Mouse (Mus musculus) lung, embryonic 16.5 days (tissue): Measurements from ENCODE around the gene Cdk19. TPM values are rescaled to one million over a fixed set of nuclear protein-coding genes. Genes with fewer than 3 reads are reported as not detected.

Experiments used
- ATAC-seq: fragments of 200-750 bp; cut with Nextera tagmentation; 2 replicates; pipeline ENCODE4 v1.8.0; 2017; ENCODE audit warnings: low read depth, mild to moderate bottlenecking, moderate library complexity
- H3K27ac ChIP-seq: fragments of 300-500 bp; sonication (generic); 2 replicates; pipeline ENCODE4 v1.5.1; 2014; ENCODE audit warnings: mild to moderate bottlenecking, control low read depth, low read length
- H3K27me3 ChIP-seq: fragments of 300-500 bp; sonication (generic); 2 replicates; pipeline ENCODE4 v1.6.1; 2014; ENCODE audit warnings: low read depth, low read length, mixed read lengths; ENCODE audit not compliant: control insufficient read depth, insufficient read depth
- H3K36me3 ChIP-seq: fragments of 300-500 bp; sonication (generic); 2 replicates; pipeline ENCODE4 v1.6.1; 2014; ENCODE audit warnings: low read length; ENCODE audit not compliant: control insufficient read depth, insufficient read depth
- H3K4me1 ChIP-seq: fragments of 300-500 bp; sonication (generic); replicated peaks from 2 replicates; pipeline ENCODE4 v1.6.1; 2014; ENCODE audit warnings: low read length, mixed read lengths; ENCODE audit not compliant: control insufficient read depth, insufficient read depth
- H3K4me2 ChIP-seq: fragments of 300-500 bp; sonication (generic); 2 replicates; pipeline ENCODE4 v1.6.1; 2014; ENCODE audit warnings: low read depth, low read length, control low read depth
- H3K4me3 ChIP-seq: fragments of 300-500 bp; sonication (generic); 2 replicates; pipeline ENCODE4 v1.5.1; 2014; ENCODE audit warnings: mild to moderate bottlenecking, low read length, control low read depth
- H3K9ac ChIP-seq: fragments of 300-500 bp; sonication (generic); 2 replicates; pipeline ENCODE4 v1.6.1; 2014; ENCODE audit warnings: low read length, control low read depth
- H3K9me3 ChIP-seq: fragments of 300-500 bp; sonication (generic); 2 replicates; pipeline ENCODE4 v1.6.1; 2016; ENCODE audit warnings: low read length; ENCODE audit not compliant: control insufficient read depth
- WGBS: fragments of 180-500 bp; shearing (Covaris S2); extraction: QIAGEN DNeasy Blood & Tissue Kit; methylation state at CpG from one replicate; pipeline ENCODE4 v1.1.7; 2014; 5-methylcytosine and 5-hydroxymethylcytosine counted together
- polyA plus RNA-seq: library from polyadenylated mRNA; unstranded; fragments of >200 nt; fragmentation: Nextera tagmentation; extraction: Ambion mirVana; gene quantifications from 2 replicates; pipeline ENCODE4 v1.2.1, GENCODE M21; 2015

The Cdk19 gene
- polyA plus RNA-seq, 1 experiment from 2014 or later, result 9.8 TPM

- no peak for ATAC-seq
- H3K9ac ChIP-seq, result no peak overlapping the region
- H3K27ac ChIP-seq, result no peak overlapping the region
- H3K4me3 ChIP-seq, result no peak overlapping the region
- H3K27me3 ChIP-seq, result no peaks in the 10 kb centered on the region
- H3K4me2 ChIP-seq, result no peak overlapping the region
- H3K9me3 ChIP-seq, result no peaks in the 10 kb centered on the region
- peaks cover 10% of the 10 kb centered on the region; the same call in 1 of the 2 replicates for H3K4me1 ChIP-seq
- no peaks in the 10 kb centered on the region for H3K36me3 ChIP-seq
- 81% methylated on average over 5 of the region's 5 CpGs for WGBS
Measured at GRCm38 (mm10) chr10:40364642-40365361, 25.4 kb downstream of the Cdk19 start.

GRCm38 (mm10) chr10:40365991-40366390 lies 26.6 kb downstream of the Cdk19 start:
- ATAC-seq, result no peak
- Histone ChIP-seq H3K36me3 (no peaks in the 10 kb centered on the region), H3K4me3 (no peak overlapping the region), H3K9me3 (no peaks in the 10 kb centered on the region), H3K27ac (no peak overlapping the region), H3K4me1 (peaks cover 12% of the 10 kb centered on the region; the same call in 1 of the 2 replicates), H3K4me2 (no peak overlapping the region), H3K27me3 (no peaks in the 10 kb centered on the region), H3K9ac (no peak overlapping the region)
- 62% methylated on average over 2 of the region's 2 CpGs for WGBS

DNA sequence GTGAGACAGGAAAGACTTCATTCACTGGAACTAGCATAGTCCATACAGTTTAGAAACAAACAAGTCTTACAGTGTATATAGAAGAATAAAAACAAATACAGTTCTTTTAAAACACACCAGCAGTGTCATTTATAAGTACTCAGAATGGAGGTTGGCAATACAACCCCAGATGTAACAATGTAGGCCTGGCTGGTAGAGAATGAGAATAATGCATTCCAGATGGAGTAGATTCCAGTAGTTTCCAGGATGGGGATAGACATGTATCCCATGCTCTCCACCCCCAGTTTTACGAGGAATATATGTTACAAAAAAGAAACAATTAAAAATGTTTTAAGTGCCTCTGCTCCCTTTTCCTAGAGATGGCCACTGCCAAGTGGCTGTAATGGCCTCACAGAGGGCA lies 29.2 kb downstream of the Cdk19 start:
- H3K4me2 ChIP-seq, result no peak overlapping the region
- WGBS, result 85% methylated on average over 1 of the region's 1 CpGs
- H3K9ac ChIP-seq, result no peak overlapping the region
- no peak for ATAC-seq
- H3K4me3 ChIP-seq, result no peak overlapping the region
- no peaks in the 10 kb centered on the region for H3K36me3 ChIP-seq
- H3K4me1 ChIP-seq, result peaks cover 12% of the 10 kb centered on the region
- no peaks in the 10 kb centered on the region for H3K9me3 ChIP-seq
- H3K27me3 ChIP-seq, result no peaks in the 10 kb centered on the region
- H3K27ac ChIP-seq, result no peak overlapping the region

DNA sequence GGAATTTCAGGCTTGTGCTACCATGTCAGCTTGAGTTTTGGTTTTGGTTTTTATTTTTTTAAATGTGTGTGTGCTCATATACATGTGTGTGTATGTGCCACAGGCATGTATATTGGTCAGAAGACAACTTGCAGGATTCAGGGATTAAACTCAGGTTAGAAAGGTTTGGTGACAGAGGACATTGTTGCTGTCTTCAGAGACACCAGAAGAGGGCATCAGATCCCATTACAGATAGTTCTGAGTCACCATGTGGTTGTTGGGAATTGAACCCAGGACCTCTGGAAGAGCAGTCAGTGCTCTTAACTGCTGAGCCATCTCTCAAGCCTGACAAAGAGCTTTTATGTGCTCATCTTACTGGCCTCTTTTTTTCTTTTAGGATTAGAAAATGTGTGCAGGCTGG lies 30.8 kb downstream of the Cdk19 start:
- no peak for ATAC-seq
- H3K27ac ChIP-seq, result no peak overlapping the region
- H3K36me3 ChIP-seq, result no peaks in the 10 kb centered on the region
- no peak overlapping the region for H3K4me3 ChIP-seq
- peaks cover 10% of the 10 kb centered on the region for H3K4me1 ChIP-seq
- no peak overlapping the region for H3K9ac ChIP-seq
- no peak overlapping the region for H3K4me2 ChIP-seq
- H3K27me3 ChIP-seq, result no peaks in the 10 kb centered on the region
- no peaks in the 10 kb centered on the region for H3K9me3 ChIP-seq

GRCm38 (mm10) chr10:40371184-40371913 lies 32.0 kb downstream of the Cdk19 start:
- Histone ChIP-seq H3K4me2 (peak overlapping the region; percentile 32; the same call in 1 of the 2 replicates), H3K9me3 (no peaks in the 10 kb centered on the region), H3K4me3 (no peak overlapping the region), H3K9ac (no peak overlapping the region), H3K4me1 (peaks cover 10% of the 10 kb centered on the region), H3K27me3 (no peaks in the 10 kb centered on the region), H3K27ac (no peak overlapping the region), H3K36me3 (no peaks in the 10 kb centered on the region)
- ATAC-seq, result no peak
- WGBS, result 65% methylated on average over 8 of the region's 8 CpGs

DNA sequence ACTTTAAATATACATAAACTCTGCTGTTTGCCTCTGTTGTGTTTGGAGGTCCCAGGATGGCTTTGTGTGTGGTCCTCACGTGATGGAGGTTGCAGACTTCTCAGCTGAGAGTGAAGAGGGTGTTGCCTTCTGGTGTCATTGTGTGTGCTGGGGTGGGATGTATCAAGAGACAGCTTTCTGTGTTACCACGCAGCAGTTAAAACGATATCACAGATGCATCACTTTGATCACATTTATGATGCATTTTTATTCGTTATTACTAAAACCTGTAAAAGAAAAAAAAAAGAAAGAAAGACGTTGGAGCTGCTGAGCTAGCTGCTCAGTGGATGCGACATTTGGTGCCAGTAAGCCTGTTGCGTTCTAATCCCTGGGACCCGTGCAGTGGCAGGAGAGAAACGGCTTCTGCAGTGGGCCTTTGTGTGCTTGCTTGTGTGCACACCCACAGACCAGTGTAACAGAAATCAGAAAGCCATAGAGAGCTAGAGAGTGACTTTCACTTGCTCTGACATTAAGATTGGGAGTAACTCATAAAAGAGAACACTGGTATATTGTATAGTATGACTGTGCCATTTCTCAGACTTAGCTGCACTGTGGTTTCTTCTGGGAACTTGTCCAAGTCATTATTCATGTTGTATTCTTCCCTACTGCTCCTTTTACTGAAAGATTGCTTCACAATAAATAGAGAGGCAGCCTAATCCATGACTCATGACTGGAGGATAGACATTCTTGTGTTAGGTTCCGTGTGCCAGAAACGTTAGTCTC lies 32.7 kb downstream of the Cdk19 start:
- H3K4me2 ChIP-seq, result peak overlapping the region; percentile 32

DNA sequence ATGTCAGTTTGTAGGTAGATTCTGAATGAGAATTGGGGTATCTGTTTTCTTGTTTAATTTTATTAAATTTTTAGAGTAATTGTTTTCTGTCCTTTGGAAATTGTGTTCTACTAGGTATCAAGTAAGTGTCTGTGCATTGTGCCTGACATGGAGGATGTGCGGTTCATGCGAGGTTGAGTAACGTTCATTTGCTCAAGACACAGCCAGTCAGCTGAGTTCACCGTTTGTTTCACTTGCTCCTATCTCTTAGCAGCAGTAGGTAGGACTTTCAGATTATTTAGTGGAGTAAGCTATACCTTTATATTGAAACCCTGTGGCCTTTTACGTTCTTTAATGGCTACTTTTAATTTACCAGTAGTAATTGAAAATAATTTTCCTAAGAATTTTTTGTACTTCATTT lies 34.4 kb downstream of the Cdk19 start:
- WGBS, result 89% methylated on average over 5 of the region's 5 CpGs
- H3K9me3 ChIP-seq, result no peaks in the 10 kb centered on the region
- H3K9ac ChIP-seq, result no peak overlapping the region
- no peak for ATAC-seq
- H3K4me1 ChIP-seq, result peaks cover 14% of the 10 kb centered on the region
- H3K4me2 ChIP-seq, result no peak overlapping the region
- no peak overlapping the region for H3K4me3 ChIP-seq
- no peaks in the 10 kb centered on the region for H3K27me3 ChIP-seq
- no peaks in the 10 kb centered on the region for H3K36me3 ChIP-seq
- no peak overlapping the region for H3K27ac ChIP-seq

More for the DNA sequence above, 32.7 kb downstream of the Cdk19 start:
- peak; percentile 81 for ATAC-seq
- Histone ChIP-seq H3K36me3 (no peaks in the 10 kb centered on the region), H3K9me3 (no peaks in the 10 kb centered on the region), H3K4me1 (peaks cover 10% of the 10 kb centered on the region), H3K27ac (no peak overlapping the region; the same call in 1 of the 2 replicates), H3K4me3 (no peak overlapping the region), H3K9ac (no peak overlapping the region), H3K27me3 (no peaks in the 10 kb centered on the region)
- WGBS, result 33% methylated on average over 11 of the region's 11 CpGs

- ATAC-seq, result no peak
- Histone ChIP-seq H3K4me2 (no peak overlapping the region), H3K9ac (no peak overlapping the region), H3K27ac (no peak overlapping the region), H3K36me3 (no peaks in the 10 kb centered on the region), H3K9me3 (no peaks in the 10 kb centered on the region), H3K4me3 (no peak overlapping the region), H3K27me3 (no peaks in the 10 kb centered on the region), H3K4me1 (peaks cover 20% of the 10 kb centered on the region)
- 87% methylated on average over 7 of the region's 7 CpGs for WGBS
Measured at GRCm38 (mm10) chr10:40374828-40375227, 35.5 kb downstream of the Cdk19 start.

DNA sequence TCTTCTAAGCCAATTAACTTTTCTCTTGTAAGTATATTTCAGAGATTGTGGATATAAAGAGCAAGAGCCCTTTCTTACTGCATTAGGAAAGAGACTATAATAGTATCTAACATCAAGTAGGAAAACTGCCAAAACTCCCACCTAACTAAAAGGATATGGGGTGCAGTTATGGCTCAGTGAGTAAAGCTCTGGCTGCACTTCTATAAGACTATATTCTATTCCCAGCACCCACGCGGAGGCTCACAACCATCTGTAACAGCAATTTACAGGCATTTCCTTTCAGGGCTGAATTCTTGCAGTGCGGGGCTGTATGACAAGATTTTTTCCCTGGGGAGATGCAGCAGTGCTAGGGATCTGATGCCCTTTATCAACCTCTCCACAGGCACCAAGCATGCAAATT lies 36.9 kb downstream of the Cdk19 start:
- H3K9me3 ChIP-seq, result no peaks in the 10 kb centered on the region
- H3K27me3 ChIP-seq, result no peaks in the 10 kb centered on the region
- H3K9ac ChIP-seq, result no peak overlapping the region
- H3K4me3 ChIP-seq, result no peak overlapping the region
- 87% methylated on average over 3 of the region's 3 CpGs for WGBS
- H3K27ac ChIP-seq, result no peak overlapping the region
- no peak overlapping the region for H3K4me2 ChIP-seq
- H3K4me1 ChIP-seq, result peaks cover 18% of the 10 kb centered on the region
- no peak for ATAC-seq
- H3K36me3 ChIP-seq, result no peaks in the 10 kb centered on the region
